In genomic region chr9:7483684-7484394, GRCm38 (mm10) we compare ENCODE assay signal across 21 mouse cellular contexts. TPM values are rescaled to one million over a fixed set of nuclear protein-coding genes. Genes with fewer than 3 reads are reported as not detected.
"Had no signal": no experiment of that assay in that cellular context is flagged by ENCODE, and none has a peak within 500 bp of the region (broad histone marks: within the 10 kb centered on the region; RNA-seq: fewer than 3 reads in every experiment).

No protein-coding gene starts in this region.

- H3K9me3 ChIP-seq: lung, embryonic 15.5 days; megakaryocyte, embryonic 14.5 days; midbrain, embryonic 12.5 days; midbrain, embryonic 15.5 days; neural tube, embryonic 12.5 days; stomach, embryonic 15.5 days had no signal

- ATAC-seq: liver, postnatal 0 days; lung, postnatal 0 days; midbrain, embryonic 15.5 days had no signal

- H3K4me2 ChIP-seq: lung, embryonic 15.5 days; midbrain, embryonic 12.5 days; midbrain, embryonic 15.5 days; neural tube, embryonic 12.5 days; stomach, embryonic 15.5 days had no signal

- H3K4me1 ChIP-seq: lung, embryonic 15.5 days; megakaryocyte, embryonic 14.5 days; midbrain, embryonic 12.5 days; midbrain, embryonic 15.5 days; neural tube, embryonic 12.5 days; stomach, embryonic 15.5 days had no signal

- H3K27ac ChIP-seq: lung, embryonic 15.5 days; macrophage; midbrain, embryonic 12.5 days; midbrain, embryonic 15.5 days; neural tube, embryonic 12.5 days; stomach, embryonic 15.5 days; stomach, postnatal 0 days had no signal

- H3K36me3 ChIP-seq: lung, embryonic 15.5 days; midbrain, embryonic 12.5 days; midbrain, embryonic 15.5 days; neural tube, embryonic 12.5 days; stomach, embryonic 15.5 days had no signal

- H3K9ac ChIP-seq: liver, postnatal 0 days; lung, embryonic 15.5 days; midbrain, embryonic 12.5 days; midbrain, embryonic 15.5 days; neural tube, embryonic 12.5 days; stomach, embryonic 15.5 days had no signal

- DNase-seq: liver, postnatal 0 days; lung, adult 2 months; lung, postnatal 14 days; lung, postnatal 36 days; right cerebral cortex, postnatal 14 days; thymus, adult 2 months; thymus, postnatal 25 days; thymus, postnatal 4 days had no signal

- H3K4me3 ChIP-seq: lung, embryonic 15.5 days; megakaryocyte, embryonic 14.5 days; midbrain, embryonic 12.5 days; midbrain, embryonic 15.5 days; neural tube, embryonic 12.5 days; stomach, embryonic 15.5 days had no signal

- H3K27me3 ChIP-seq: lung, embryonic 15.5 days; megakaryocyte, embryonic 14.5 days; midbrain, embryonic 12.5 days; midbrain, embryonic 15.5 days; neural tube, embryonic 12.5 days; stomach, embryonic 15.5 days had no signal

RNA-seq across cellular contexts. Expression of gene Mmp10, which starts 18.3 kb away (rescaled TPM):
- polyA plus RNA-seq: liver, postnatal 0 days; lung, adult 2 months; lung, embryonic 15.5 days; lung, postnatal 0 days; midbrain, embryonic 12.5 days; midbrain, embryonic 15.5 days; midbrain, postnatal 0 days; neural tube, embryonic 12.5 days; neural tube, embryonic 14.5 days; spleen, adult 2 months; stomach, postnatal 0 days; testis, adult 2 months; thymus, adult 2 months had no signal

RNA-seq across cellular contexts. Expression of gene Mmp3, which starts 38.2 kb away (rescaled TPM):
- polyA plus RNA-seq: liver, postnatal 0 days; lung, embryonic 15.5 days; macrophage; midbrain, embryonic 12.5 days; midbrain, embryonic 15.5 days; midbrain, postnatal 0 days; neural tube, embryonic 12.5 days; neural tube, embryonic 14.5 days; stomach, embryonic 15.5 days; testis, adult 2 months had no signal
